Mouse (Mus musculus) neural tube, embryonic 12.5 days (tissue): ENCODE data around the gene Heatr4. TPM values are rescaled to one million over a fixed set of nuclear protein-coding genes. Genes with fewer than 3 reads are reported as not detected.
"Not testable (repeated sequence)": the region's sequence is repeated elsewhere in the genome, so short reads cannot be mapped to it uniquely, and the experiment has no call there.

ENCODE experiments used
- ATAC-seq: fragments of 200-750 bp; cut with Nextera tagmentation; 2 replicates; pipeline ENCODE4 v1.8.0; 2017; ENCODE audit warnings: low read depth, mild to moderate bottlenecking, moderate TSS enrichment, moderate library complexity; ENCODE audit not compliant: low FRiP score
- H3K27ac ChIP-seq: fragments of 300-500 bp; sonication (generic); 2 replicates; pipeline ENCODE4 v1.5.1; 2016
- H3K27me3 ChIP-seq: fragments of 300-500 bp; sonication (generic); replicated peaks from 2 replicates; pipeline ENCODE4 v1.6.1; 2016; ENCODE audit warnings: mild to moderate bottlenecking
- H3K36me3 ChIP-seq: fragments of 300-500 bp; sonication (generic); 2 replicates; pipeline ENCODE4 v1.6.1; 2016; ENCODE audit warnings: mild to moderate bottlenecking
- H3K4me1 ChIP-seq: fragments of 300-500 bp; sonication (generic); 2 replicates; pipeline ENCODE4 v1.6.1; 2016
- H3K4me2 ChIP-seq: fragments of 300-500 bp; sonication (generic); replicated peaks from 2 replicates; pipeline ENCODE4 v1.6.1; 2016; ENCODE audit warnings: mild to moderate bottlenecking
- H3K4me3 ChIP-seq: fragments of 300-500 bp; sonication (generic); 2 replicates; pipeline ENCODE4 v1.5.1; 2016
- H3K9ac ChIP-seq: fragments of 300-500 bp; sonication (generic); 2 replicates; pipeline ENCODE4 v1.6.1; 2016; ENCODE audit warnings: mild to moderate bottlenecking
- H3K9me3 ChIP-seq: fragments of 300-500 bp; sonication (generic); 2 replicates; pipeline ENCODE4 v1.6.1; 2016; ENCODE audit warnings: mild to moderate bottlenecking
- WGBS: fragments of 180-500 bp; shearing (Covaris S2); methylation state at CpG from one replicate; pipeline ENCODE4 v1.1.7; 2016; 5-methylcytosine and 5-hydroxymethylcytosine counted together
- polyA plus RNA-seq: library from polyadenylated mRNA; unstranded; fragments of >200 nt; fragmentation: Nextera tagmentation; extraction: Ambion mirVana; gene quantifications from 2 replicates; pipeline ENCODE4 v1.2.1, GENCODE M21; 2016

Gene Heatr4
- polyA plus RNA-seq, 1 experiment from 2014 or later: not detected

DNA sequence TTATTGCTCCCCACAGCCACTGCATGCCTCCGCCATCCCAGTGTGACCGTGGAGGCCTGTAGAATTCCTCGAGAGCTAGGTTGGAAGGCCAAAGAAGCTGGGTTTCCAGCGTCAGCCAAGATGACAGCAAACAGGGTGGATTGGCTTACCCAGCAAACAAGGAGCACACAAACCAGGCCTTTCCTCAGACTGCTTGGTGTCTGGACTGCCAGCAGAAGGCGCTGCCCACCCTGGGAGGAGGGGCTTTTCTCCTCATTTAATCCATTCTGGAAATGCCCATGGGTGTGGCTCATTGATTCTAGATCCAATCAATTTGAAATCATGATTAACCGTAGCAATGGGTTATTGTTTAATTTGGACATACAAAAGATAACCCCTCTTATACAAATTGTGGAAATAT lies 28.5 kb upstream of the Heatr4 start:
- no peak overlapping the region for H3K4me3 ChIP-seq
- no peak for ATAC-seq
- no peaks in the 10 kb centered on the region for H3K9me3 ChIP-seq
- H3K27ac ChIP-seq: no peak overlapping the region
- WGBS: 68% methylated on average over 6 of the region's 6 CpGs
- H3K27me3 ChIP-seq: no peaks in the 10 kb centered on the region
- peaks cover 8% of the 10 kb centered on the region; the same call in 1 of the 2 replicates for H3K36me3 ChIP-seq
- peaks cover 24% of the 10 kb centered on the region for H3K4me1 ChIP-seq
- peak overlapping the region; percentile 60; the same call in 1 of the 2 replicates for H3K4me2 ChIP-seq
- H3K9ac ChIP-seq: no peak overlapping the region

DNA sequence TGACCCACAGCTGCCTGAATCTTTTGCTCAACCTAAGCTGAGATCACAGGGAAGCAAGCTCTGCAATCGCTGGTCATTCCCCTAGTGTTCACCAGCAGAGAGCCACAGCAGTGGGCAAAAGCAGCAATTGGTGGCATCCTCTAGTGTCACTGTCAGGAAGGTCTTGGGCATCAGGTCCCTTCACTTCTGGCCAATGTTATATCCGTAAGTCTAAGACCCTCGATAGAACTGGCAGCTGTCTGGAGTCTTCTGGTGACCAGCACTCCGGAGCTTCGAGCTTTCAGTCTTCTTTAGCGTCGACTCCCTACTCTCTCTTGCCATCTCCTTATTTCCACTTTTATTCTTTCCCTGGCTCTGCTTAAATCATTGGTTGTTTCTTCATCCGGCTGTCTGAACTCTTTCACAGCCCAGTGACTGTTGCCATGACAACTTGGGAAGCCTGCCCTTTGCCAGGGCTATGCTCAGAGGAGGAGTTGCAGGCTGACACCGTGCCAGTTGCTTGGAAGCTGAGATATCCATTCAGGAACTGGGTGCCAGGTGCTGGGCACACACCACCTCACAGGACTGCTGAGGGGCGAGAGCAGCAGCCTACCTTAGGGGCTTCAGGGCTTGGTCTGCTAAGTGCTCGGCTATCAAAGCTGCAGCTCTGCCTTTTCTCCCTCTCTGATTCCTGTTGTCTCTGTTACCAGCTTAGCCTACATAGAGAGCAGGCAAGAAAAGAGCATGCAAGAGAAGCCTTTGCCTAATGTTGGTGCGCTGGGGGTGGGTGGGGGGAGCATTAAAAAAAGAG lies 26.8 kb upstream of the Heatr4 start:
- peaks cover 24% of the 10 kb centered on the region for H3K4me1 ChIP-seq
- peaks cover 6% of the 10 kb centered on the region; the same call in 1 of the 2 replicates for H3K36me3 ChIP-seq
- ATAC-seq: peak; percentile 83
- H3K9ac ChIP-seq: 0 out of 2 replicates have a peak overlapping the region, but pooled peaks have one; percentile 40
- H3K9me3 ChIP-seq: no peaks in the 10 kb centered on the region
- H3K27me3 ChIP-seq: no peaks in the 10 kb centered on the region
- WGBS: 33% methylated on average over 12 of the region's 12 CpGs
- H3K4me2 ChIP-seq: peak overlapping the region; percentile 60
- peak overlapping the region; percentile 51; the same call in 1 of the 2 replicates for H3K27ac ChIP-seq
- H3K4me3 ChIP-seq: peak overlapping the region; percentile 5; the same call in 1 of the 2 replicates

DNA sequence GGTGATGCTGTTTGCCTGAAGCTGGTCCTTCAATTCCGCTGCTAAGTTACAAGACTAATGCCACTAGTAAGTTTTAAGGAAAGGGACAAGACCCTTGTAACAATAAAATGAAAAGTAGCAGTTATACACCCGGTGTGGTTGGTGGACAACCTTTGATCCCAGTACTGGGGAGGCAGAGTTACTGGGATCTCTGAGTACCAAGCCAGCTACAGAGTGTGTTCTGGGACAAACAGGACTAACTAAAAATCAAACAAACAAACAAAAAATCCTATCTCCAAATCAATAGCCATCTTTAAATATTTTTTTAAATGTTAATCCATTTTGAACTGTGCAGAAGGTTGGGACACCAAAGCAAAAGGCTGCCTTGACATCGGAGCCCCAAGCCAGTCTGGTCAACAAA lies 25.5 kb upstream of the Heatr4 start:
- peak overlapping the region; percentile 60 for H3K4me2 ChIP-seq
- peak overlapping the region; percentile 46 for H3K4me3 ChIP-seq
- H3K27me3 ChIP-seq: no peaks in the 10 kb centered on the region
- ATAC-seq: no peak
- H3K4me1 ChIP-seq: peaks cover 24% of the 10 kb centered on the region
- H3K36me3 ChIP-seq: no peaks in the 10 kb centered on the region
- no peak overlapping the region for H3K27ac ChIP-seq
- peak overlapping the region; percentile 66 for H3K9ac ChIP-seq
- 72% methylated on average over 3 of the region's 3 CpGs for WGBS
- H3K9me3 ChIP-seq: no peaks in the 10 kb centered on the region

DNA sequence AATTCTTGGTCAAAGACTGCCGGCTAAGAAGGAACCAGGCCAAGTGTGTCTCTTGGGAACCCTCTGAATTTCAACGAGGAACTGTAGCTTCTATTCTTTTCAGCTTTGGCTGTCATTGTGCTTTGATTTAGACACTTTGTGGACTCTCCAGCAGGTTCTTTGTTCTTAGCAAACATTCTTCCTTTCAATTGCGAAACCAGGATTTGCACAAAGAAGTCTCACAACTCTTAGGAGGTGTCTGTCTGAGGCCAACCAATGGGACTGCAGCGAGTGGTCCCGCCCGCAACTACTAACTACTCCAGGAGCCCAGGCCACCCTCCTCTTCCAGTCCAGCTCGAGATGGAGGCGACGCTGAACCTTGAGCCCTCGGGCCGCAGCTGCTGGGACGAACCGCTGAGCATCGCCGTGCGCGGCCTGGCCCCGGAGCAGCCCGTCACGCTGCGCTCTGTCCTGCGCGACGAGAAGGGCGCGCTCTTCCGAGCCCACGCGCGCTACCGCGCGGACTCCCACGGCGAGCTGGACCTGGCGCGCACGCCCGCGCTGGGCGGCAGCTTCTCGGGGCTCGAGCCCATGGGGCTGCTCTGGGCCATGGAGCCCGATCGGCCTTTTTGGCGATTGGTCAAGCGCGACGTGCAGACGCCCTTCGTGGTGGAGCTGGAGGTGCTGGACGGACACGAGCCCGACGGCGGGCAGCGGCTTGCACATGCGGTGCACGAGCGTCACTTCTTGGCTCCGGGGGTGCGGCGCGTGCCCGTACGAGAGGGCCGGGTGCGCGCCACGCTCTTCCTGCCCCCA lies 24.7 kb upstream of the Heatr4 start, which contains the start of gene Acot1:
TSS of gene Acot1 (plus strand) at position 320 of the 795 bp plus-strand sequence.
- Histone ChIP-seq H3K4me1 (peaks cover 24% of the 10 kb centered on the region), H3K4me3 (peak within 1 kb of the TSS; percentile 46), H3K4me2 (peak within 1 kb of the TSS; percentile 60), H3K27ac (peak within 1 kb of the TSS; percentile 27; the same call in 1 of the 2 replicates), H3K9ac (peak within 1 kb of the TSS; percentile 66)
- WGBS: 1% methylated on average over 69 of the region's 70 CpGs
- not testable (repeated sequence) for H3K36me3 ChIP-seq, H3K9me3 ChIP-seq, H3K27me3 ChIP-seq
- ATAC-seq: peak; percentile 92

DNA sequence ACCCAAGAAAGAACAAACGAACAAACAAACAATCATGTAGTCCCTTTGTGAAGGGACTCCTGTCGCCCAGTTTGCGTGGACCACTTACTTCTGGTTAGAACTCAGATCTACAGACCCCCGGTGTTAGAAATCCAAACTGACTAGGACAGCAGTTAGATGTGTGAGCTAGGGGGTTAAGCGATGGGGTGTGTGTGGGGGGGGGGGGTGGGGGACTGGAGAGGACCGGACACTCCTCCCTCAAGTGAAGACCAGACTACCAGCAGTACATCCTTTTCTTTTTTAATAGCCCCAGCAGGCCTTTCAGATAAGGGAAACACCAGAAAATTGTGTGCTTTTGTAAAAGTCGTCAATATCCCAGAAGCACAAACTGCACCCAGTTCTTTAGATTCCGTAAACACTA lies 24.1 kb upstream of the Heatr4 start:
- no peak overlapping the region for H3K9ac ChIP-seq
- ATAC-seq: peak; percentile 45
- H3K4me2 ChIP-seq: peak overlapping the region; percentile 60
- H3K36me3 ChIP-seq: no peaks in the 10 kb centered on the region
- peaks cover 24% of the 10 kb centered on the region for H3K4me1 ChIP-seq
- WGBS: 51% methylated on average over 8 of the region's 8 CpGs
- no peaks in the 10 kb centered on the region for H3K27me3 ChIP-seq
- peak overlapping the region; percentile 27; the same call in 1 of the 2 replicates for H3K27ac ChIP-seq
- no peaks in the 10 kb centered on the region for H3K9me3 ChIP-seq
- H3K4me3 ChIP-seq: 0 out of 2 replicates have a peak overlapping the region, but pooled peaks have one; percentile 46

DNA sequence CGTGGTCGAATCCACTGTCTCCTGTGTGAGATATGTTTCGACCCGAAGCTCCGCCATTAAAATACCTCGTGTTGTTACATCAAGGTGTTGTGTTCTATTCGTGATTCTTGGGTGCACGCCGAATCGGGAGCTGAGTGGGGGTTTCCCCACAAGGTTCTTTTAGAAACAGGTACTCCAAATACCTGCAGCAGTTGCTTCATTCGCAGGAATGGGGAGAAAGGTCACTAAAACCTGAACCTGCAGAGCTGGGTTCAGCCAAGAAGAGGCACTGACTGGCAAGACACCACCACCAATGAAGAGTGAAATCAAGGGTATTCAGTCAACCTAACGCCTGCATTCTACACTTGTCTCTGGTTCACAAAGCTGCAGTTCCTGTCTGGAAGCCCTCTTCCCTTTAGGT lies 23.6 kb upstream of the Heatr4 start:
- no peak for ATAC-seq
- no peaks in the 10 kb centered on the region for H3K27me3 ChIP-seq
- H3K4me1 ChIP-seq: peaks cover 24% of the 10 kb centered on the region
- peak overlapping the region; percentile 27; the same call in 1 of the 2 replicates for H3K27ac ChIP-seq
- H3K36me3 ChIP-seq: no peaks in the 10 kb centered on the region
- H3K9ac ChIP-seq: no peak overlapping the region
- peak overlapping the region; percentile 60; the same call in 1 of the 2 replicates for H3K4me2 ChIP-seq
- WGBS: 91% methylated on average over 12 of the region's 12 CpGs
- no peak overlapping the region for H3K4me3 ChIP-seq
- H3K9me3 ChIP-seq: no peaks in the 10 kb centered on the region

DNA sequence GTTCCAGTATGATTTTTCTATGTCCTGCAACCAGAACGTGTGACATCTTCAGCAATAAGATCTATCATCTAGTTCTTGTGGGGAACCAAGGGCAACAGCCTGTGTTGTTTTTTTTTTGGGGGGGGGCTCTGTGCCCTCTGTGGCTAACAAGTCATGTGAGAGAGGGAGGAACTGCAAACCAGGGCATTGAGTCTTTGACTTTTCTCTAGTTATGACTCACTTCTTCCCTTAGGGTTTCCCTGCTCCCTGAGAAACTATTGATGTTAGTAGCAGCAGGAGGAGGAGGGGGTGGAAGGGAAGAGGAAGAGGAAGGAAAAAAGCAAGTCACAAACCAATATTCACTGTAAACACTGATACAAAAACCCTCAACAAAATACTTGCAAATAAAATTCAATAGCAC lies 19.2 kb upstream of the Heatr4 start:
- peaks cover 1% of the 10 kb centered on the region; the same call in 1 of the 2 replicates for H3K4me1 ChIP-seq
- no peaks in the 10 kb centered on the region for H3K27me3 ChIP-seq
- no peak overlapping the region for H3K27ac ChIP-seq
- ATAC-seq: no peak
- 89% methylated on average over 1 of the region's 1 CpGs for WGBS
- no peaks in the 10 kb centered on the region for H3K36me3 ChIP-seq
- H3K9ac ChIP-seq: no peak overlapping the region
- no peak overlapping the region for H3K4me3 ChIP-seq
- H3K4me2 ChIP-seq: no peak overlapping the region
- 0 out of 2 replicates have a peak, but pooled peaks cover 7% of the 10 kb centered on the region for H3K9me3 ChIP-seq

DNA sequence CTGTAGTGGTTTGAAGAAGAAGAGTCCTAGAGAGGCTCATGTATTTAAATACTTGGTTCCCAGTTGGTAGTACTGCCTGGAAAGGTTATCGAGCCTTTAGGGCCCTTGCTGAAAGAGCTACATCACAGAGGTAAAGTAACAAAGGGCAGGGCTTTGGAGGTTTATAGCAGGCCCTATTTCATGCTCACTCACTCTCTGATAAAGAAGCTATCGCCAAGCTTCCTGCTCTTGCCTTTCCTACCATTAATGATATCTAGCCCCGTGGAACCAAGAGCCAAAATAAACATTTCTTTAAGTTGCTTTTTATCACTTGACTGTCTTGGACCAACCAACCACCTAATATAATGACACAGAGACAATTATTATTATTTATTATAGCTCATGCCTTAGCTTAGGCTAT lies 15.8 kb upstream of the Heatr4 start:
- no peak for ATAC-seq
- Histone ChIP-seq H3K4me3 (no peak overlapping the region), H3K27ac (no peak overlapping the region), H3K4me2 (no peak overlapping the region), H3K9me3 (0 out of 2 replicates have a peak, but pooled peaks cover 7% of the 10 kb centered on the region), H3K27me3 (no peaks in the 10 kb centered on the region), H3K36me3 (no peaks in the 10 kb centered on the region), H3K9ac (no peak overlapping the region), H3K4me1 (no peaks in the 10 kb centered on the region)
- 51% methylated on average over 3 of the region's 3 CpGs for WGBS

DNA sequence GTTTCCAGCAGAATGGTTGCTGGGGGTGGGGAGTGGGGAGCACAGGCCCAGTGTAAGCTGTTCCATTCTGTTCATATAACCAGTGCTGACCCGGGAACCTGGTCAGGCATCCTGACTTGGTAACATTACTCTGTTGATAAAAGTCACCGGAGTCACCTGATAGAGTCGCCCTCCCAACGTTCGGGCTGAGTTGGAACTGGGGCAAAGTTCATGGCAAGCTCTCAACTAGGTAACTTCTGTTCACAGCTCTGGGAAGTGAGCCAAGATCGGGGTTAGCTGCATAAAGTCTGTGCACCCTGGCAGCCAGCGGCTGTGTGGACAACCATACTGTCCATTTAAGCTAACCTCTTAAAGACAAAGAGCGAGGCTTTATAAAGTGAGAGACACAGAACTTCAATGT lies 14.6 kb upstream of the Heatr4 start:
- WGBS: 87% methylated on average over 8 of the region's 8 CpGs
- H3K4me1 ChIP-seq: not testable (repeated sequence)

DNA sequence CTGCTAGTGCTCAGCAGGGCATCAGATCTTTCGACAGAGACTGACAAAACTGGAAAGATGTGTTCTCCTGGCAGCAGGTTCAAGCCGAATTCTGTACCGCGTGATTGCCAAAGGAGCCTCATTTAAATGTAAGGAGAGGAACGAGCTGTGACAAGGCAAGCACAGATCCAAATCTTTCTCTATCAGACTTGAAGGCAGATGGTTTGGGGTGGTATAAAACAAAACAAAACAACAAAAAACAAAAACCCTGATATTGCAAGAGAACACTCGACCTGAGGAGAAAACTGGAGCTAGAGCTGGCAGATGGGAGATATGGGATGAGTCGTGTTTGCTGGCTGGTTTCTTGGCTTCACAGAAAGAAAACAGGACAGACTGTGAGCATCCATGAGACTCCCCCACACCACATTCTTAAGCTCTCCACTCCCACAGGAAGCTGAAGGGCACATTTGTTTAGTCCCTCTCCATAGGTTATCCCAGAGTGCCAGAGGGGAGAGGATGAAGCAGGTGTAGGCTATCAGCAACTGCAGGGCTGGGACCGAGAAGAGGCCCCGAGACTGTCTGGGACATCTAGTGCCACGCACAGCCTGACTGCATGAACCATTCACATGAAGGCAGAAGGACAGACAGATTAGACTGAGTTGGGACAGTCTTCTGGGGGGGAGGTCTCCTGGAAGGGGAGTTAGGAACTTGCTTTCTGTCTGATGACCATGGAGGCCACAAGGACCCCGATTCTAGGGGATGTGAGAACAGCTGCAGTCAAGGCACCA lies 13.9 kb upstream of the Heatr4 start:
- Histone ChIP-seq H3K9ac (no peak overlapping the region), H3K36me3 (no peaks in the 10 kb centered on the region), H3K4me3 (no peak overlapping the region), H3K9me3 (0 out of 2 replicates have a peak, but pooled peaks cover 7% of the 10 kb centered on the region), H3K4me1 (no peaks in the 10 kb centered on the region), H3K27ac (no peak overlapping the region), H3K4me2 (no peak overlapping the region), H3K27me3 (no peaks in the 10 kb centered on the region)
- ATAC-seq: no peak
- WGBS: 66% methylated on average over 11 of the region's 11 CpGs

More for the DNA sequence above, 14.6 kb upstream of the Heatr4 start:
- H3K36me3 ChIP-seq, H3K4me2 ChIP-seq, H3K27me3 ChIP-seq, ATAC-seq, H3K9me3 ChIP-seq, H3K9ac ChIP-seq, H3K27ac ChIP-seq, H3K4me3 ChIP-seq: not testable (repeated sequence)

DNA sequence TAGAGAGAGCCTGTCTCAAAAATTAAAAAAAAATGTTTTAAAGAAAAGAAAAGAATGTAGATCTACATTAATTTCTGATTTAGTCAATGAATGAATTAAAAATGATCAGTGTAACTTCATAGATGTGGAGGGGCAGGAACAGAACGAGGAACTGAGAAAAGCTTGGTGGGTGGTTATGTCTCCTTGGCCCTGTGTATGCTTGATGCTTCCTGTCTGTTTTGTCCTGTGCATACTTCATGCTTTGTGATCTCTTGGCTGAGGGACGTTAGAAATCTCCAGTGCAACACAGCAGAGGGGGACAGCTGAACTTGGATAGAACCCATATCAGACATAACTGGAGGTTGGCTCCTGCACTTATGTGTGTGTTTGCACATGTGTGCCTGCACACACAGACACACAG lies 12.6 kb upstream of the Heatr4 start:
- Histone ChIP-seq H3K27ac (no peak overlapping the region), H3K9me3 (0 out of 2 replicates have a peak, but pooled peaks cover 5% of the 10 kb centered on the region), H3K4me3 (no peak overlapping the region), H3K9ac (no peak overlapping the region), H3K36me3 (peaks cover 3% of the 10 kb centered on the region; the same call in 1 of the 2 replicates), H3K4me1 (no peaks in the 10 kb centered on the region), H3K27me3 (no peaks in the 10 kb centered on the region), H3K4me2 (no peak overlapping the region)
- 76% methylated on average over 2 of the region's 2 CpGs for WGBS
- no peak for ATAC-seq
